Mouse (Mus musculus) adipose tissue, adult 10 weeks (tissue): ENCODE results near the gene Smarcc2. TPM values are rescaled to one million over a fixed set of nuclear protein-coding genes. Genes with fewer than 3 reads are reported as not detected.

ENCODE experiments used
- polyA plus RNA-seq: library from polyadenylated mRNA; stranded (reverse); fragments of 350-450 nt; fragmentation: Illumina TruSeq; extraction: RNeasy Lipid Tissue Mini Kit (QIAGEN cat#74804); gene quantifications from one replicate; pipeline ENCODE4 v1.2.3, GENCODE M21; 2014; ENCODE audit warnings: low read depth, low replicate concordance

Smarcc2 gene
- 105 TPM for polyA plus RNA-seq

DNA sequence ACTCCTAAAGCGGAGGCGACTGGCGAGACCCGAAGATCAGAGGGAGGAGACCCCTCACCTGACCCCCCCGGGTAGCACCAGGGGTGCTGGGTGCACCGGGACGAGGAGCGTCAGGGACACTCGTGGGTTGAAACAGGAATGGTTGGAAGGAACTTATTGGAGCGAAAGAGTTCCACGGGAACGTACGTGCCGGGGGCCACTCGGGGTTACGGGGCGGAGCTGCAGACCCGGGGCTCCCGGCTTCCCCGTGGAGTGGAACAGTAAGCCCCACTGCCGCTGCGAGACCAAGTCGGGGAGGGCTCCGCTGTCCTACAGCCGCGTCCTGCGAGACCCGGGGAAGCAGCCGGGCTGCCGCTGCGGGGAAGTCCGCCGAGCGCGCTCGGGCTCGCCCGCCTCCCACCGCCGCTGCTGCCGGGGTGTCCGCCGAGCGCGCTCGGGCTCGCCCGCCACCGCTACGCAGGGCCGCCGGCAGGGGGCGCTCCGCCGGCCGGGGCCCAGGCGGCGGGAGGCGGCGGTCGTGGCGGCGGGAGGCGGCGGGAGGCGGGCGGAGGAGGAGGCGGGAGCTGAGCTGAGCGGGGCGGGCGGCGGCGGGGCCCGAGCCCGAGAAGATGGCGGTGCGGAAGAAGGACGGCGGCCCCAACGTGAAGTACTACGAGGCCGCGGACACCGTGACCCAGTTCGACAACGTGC is at the start of gene Smarcc2:
Gene Smarcc2, plus strand, starts transcription at position 530 of the 690 bp plus-strand sequence.

DNA sequence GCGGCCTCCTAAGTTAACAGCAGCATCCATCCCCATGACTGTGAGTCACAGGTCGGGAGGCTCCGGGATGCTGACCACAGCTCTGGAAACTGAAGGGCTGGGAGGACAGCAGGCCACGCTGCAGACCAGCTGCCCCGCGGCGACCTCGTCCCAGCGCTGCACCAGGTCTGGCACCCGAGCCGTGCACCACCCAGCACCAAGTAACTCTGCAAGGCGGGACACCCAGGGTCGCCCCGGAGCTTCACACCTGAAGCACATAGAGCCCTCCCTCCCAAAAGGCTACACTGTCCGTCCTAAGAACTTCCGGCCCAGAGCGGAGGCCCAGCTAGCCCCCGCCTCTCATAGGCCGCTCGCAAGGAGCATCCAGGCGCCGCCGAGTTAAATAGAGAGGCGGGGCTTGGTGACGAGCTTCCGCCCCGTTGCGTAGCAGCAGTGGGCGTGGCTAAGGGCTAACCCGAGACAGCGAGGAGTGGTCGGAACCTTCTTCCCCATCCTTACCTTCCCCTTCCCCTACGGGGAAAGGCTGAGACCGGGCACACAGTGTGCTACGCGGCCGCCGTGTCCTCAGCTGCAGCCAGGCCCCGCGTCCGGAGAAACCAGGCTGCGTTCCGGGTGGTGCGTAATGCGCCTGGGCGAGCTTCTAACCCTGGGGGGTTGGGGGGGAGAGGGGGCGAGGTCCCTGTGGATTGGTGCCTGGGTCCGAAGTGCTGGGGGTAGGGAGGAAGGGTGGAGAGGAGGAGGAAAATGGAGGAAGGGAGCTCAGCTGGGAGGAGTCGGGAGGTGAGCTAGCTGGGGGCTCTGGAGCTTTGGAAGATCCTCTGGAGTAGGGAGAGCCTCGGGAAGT is 47.6 kb upstream of the Smarcc2 start, which contains the start of the genes Nabp2 and Rnf41:
Gene Nabp2, minus strand, starts transcription at position 282 of the 844 bp plus-strand sequence.
Gene Rnf41, plus strand, starts transcription at position 447 of the 844 bp plus-strand sequence.

DNA sequence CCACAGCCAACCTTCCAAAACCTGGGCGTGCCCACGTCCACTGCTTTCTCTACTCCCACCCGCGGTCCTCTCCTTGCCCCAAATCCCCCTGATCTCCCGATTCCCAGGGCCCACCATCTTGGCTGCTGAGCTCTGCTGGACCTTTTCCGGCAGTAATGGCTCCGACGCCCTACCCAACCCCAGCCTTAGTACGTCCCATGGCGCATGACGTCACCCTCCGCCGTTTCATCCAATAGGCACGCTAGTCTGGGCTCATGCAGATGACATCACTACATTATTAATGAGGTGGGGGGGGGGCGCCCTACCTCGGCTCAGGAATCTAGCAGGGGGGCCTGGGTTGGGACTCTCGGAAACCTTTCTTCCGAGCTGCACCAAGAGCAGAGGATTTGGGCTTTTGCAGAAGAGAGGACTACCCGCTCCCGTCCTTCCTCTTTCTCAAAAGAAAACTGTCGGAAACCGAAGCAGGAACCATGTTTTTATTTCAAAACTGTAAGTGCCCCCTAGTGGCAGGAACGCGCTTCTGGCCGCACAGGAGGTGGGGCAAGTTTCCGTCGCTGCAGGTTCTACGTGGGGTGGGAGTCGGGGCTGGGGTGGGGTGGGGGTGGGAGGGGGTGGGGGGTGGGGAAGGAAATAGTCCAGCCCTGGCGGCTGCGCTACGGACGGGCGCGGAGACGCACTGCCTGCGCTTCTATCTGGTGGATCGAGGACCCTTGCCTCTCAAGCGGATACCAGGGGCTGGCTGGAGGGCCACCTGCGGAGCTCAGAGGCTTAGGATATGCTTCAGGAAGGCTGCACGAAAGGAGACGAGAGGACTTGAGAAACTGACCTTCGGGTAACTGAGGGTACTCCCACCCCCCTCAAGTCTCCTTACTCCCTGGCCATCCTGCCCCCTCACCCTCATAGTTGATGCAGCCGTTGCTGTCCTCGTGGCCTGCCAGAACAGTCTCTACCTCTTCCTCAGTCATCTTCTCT is 34.9 kb downstream of the Smarcc2 start, which contains the start of gene Myl6:
Gene Myl6, minus strand, starts transcription at position 451 of the 972 bp plus-strand sequence.

DNA sequence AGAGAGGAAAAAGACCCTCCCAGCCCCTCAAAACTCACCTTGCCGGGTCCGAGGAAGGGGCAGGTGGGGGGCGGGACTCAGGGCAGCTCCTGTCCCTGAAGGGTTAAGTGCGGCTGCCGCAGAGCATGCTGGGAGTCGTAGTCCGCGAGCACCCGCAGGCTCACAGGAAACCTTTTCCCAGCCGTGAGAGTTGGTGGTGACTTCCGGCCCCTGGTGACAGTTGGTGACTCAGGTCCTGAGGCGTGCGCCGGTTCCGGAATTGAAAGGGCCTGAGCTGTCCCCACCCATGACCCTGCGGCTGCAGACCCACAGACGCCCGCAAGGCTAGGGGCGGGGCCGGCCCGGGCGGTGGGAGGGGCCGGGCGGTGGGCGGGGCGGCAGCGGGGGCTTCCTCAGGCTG is 39.5 kb downstream of the Smarcc2 start, which contains the start of gene Myl6b:
Gene Myl6b, minus strand, starts transcription at position 96 of the 400 bp plus-strand sequence.

DNA sequence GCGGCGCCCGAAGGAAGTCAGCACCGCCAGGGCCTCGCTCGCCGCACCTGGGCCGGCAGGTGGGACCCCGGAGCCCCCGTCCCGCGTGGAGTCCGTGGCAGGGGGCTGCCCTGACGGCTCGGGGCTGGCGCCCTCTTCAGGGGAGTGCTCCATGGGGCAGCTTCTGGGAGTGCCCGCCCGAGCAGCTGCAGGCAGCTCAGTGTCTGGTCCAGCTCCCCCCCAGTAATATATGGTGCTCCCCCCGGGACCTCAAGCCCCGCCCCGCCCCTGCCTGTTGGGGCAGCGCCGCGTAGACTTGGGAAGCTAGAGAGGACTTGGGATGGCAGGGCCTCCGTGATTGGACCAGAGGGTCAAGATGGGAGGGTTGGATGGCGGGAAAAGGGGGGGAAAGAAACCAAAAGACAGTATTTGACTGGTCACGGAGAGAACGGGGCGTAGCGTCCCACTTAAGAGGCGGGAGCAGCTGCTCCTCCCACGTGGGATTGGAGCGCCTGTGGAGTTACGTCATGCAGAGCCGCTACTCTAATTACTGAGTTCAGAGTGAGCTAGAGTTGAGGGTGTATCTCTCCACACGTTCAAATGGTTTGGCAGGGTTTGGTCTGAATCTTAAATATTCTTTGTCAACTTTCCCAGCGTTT is 66.7 kb downstream of the Smarcc2 start, which contains the start of gene Esyt1:
Gene Esyt1, minus strand, starts transcription at position 201 of the 638 bp plus-strand sequence.

Other genes with a start within 250 kb of the Smarcc2 start
- 9.3 TPM for gene Spryd4, start 247.4 kb upstream of the Smarcc2 start, polyA plus RNA-seq
- not detected for gene Mip, start 233.4 kb upstream of the Smarcc2 start, polyA plus RNA-seq
- 5.1 TPM for gene Timeless, start 227.2 kb upstream of the Smarcc2 start, polyA plus RNA-seq
- not detected for gene Apon, start 205.2 kb upstream of the Smarcc2 start, polyA plus RNA-seq
- gene Apof, start 190.6 kb upstream of the Smarcc2 start, polyA plus RNA-seq = not detected
- 29.3 TPM for gene Stat2, start 188.7 kb upstream of the Smarcc2 start, polyA plus RNA-seq
- 0.52 TPM for gene Il23a, start 160.5 kb upstream of the Smarcc2 start, polyA plus RNA-seq
- 18.7 TPM for gene Pan2, start 155.9 kb upstream of the Smarcc2 start, polyA plus RNA-seq
- gene Cnpy2, start 136.8 kb upstream of the Smarcc2 start, polyA plus RNA-seq = 146 TPM
- gene Cs, start 121.5 kb upstream of the Smarcc2 start, polyA plus RNA-seq = 162 TPM
- gene Coq10a, start 90.3 kb upstream of the Smarcc2 start, polyA plus RNA-seq = 39.7 TPM
- 26.0 TPM for gene Ankrd52, start 82.1 kb upstream of the Smarcc2 start, polyA plus RNA-seq
- 0.30 TPM for gene Slc39a5, start 58.0 kb upstream of the Smarcc2 start, polyA plus RNA-seq
- 47.3 TPM for gene Nabp2, start 47.8 kb upstream of the Smarcc2 start, polyA plus RNA-seq
- 33.2 TPM for gene Rnf41, start 47.6 kb upstream of the Smarcc2 start, polyA plus RNA-seq
- gene Myl6, start 34.9 kb downstream of the Smarcc2 start, polyA plus RNA-seq = 1,629 TPM
- gene Myl6b, start 39.4 kb downstream of the Smarcc2 start, polyA plus RNA-seq = 5.5 TPM
- gene Esyt1, start 66.6 kb downstream of the Smarcc2 start, polyA plus RNA-seq = 98.5 TPM
- gene Zc3h10, start 88.5 kb downstream of the Smarcc2 start, polyA plus RNA-seq = 9.8 TPM
- 2,778 TPM for gene Rpl41, start 90.1 kb downstream of the Smarcc2 start, polyA plus RNA-seq
- gene Pa2g4, start 106.7 kb downstream of the Smarcc2 start, polyA plus RNA-seq = 63.0 TPM
- 32.3 TPM for gene Erbb3, start 130.4 kb downstream of the Smarcc2 start, polyA plus RNA-seq
- gene Rps26, start 167.5 kb downstream of the Smarcc2 start, polyA plus RNA-seq = 1,498 TPM
- 3.3 TPM for gene Ikzf4, start 186.7 kb downstream of the Smarcc2 start, polyA plus RNA-seq
- gene Suox, start 214.8 kb downstream of the Smarcc2 start, polyA plus RNA-seq = 154 TPM
- 111 TPM for gene Rab5b, start 237.0 kb downstream of the Smarcc2 start, polyA plus RNA-seq
- gene Pmel, start 244.9 kb downstream of the Smarcc2 start, polyA plus RNA-seq = 15.2 TPM
- 20.1 TPM for gene Cdk2, start 245.8 kb downstream of the Smarcc2 start, polyA plus RNA-seq